ENCODE assay signal across 17 mouse cellular contexts in genomic region chr6:116910607-116911006, GRCm38 (mm10).
"Had no signal": no experiment of that assay in that cellular context is flagged by ENCODE, and none has a peak within 500 bp of the region (broad histone marks: within the 10 kb centered on the region; RNA-seq: fewer than 3 reads in every experiment).

No protein-coding gene starts in this region.

- H3K27ac ChIP-seq: lung, embryonic 15.5 days; macrophage; midbrain, embryonic 13.5 days; midbrain, embryonic 15.5 days; neural tube, embryonic 12.5 days had no signal

- H3K4me2 ChIP-seq: lung, embryonic 15.5 days; midbrain, embryonic 11.5 days; midbrain, embryonic 13.5 days; midbrain, embryonic 15.5 days; neural tube, embryonic 12.5 days had no signal

- H3K9ac ChIP-seq: lung, embryonic 15.5 days; midbrain, embryonic 13.5 days; midbrain, embryonic 15.5 days; neural tube, embryonic 12.5 days had no signal

- DNase-seq: lung, adult 2 months; lung, postnatal 14 days; lung, postnatal 36 days; right cerebral cortex, postnatal 25 days; right cerebral cortex, postnatal 4 days; spleen, adult 18-20 months; thymus, adult 18-20 months; thymus, postnatal 14 days; thymus, postnatal 36 days had no signal

- H3K27me3 ChIP-seq: lung, embryonic 15.5 days; megakaryocyte, embryonic 14.5 days; midbrain, embryonic 13.5 days; midbrain, embryonic 15.5 days; neural tube, embryonic 12.5 days had no signal

- ATAC-seq: lung, postnatal 0 days; midbrain, embryonic 13.5 days; midbrain, embryonic 15.5 days had no signal

- H3K4me3 ChIP-seq: lung, embryonic 15.5 days; megakaryocyte, embryonic 14.5 days; midbrain, embryonic 13.5 days; midbrain, embryonic 15.5 days; neural tube, embryonic 12.5 days had no signal

- H3K9me3 ChIP-seq: lung, embryonic 15.5 days; megakaryocyte, embryonic 14.5 days; midbrain, embryonic 13.5 days; midbrain, embryonic 15.5 days; neural tube, embryonic 12.5 days had no signal

- H3K4me1 ChIP-seq: lung, embryonic 15.5 days; megakaryocyte, embryonic 14.5 days; midbrain, embryonic 13.5 days; midbrain, embryonic 15.5 days; neural tube, embryonic 12.5 days had no signal

- H3K36me3 ChIP-seq: lung, embryonic 15.5 days; midbrain, embryonic 13.5 days; midbrain, embryonic 15.5 days; neural tube, embryonic 12.5 days had no signal
